Mouse (Mus musculus): ENCODE data around the gene Rab25.
A peak's percentile ranks its signal among the peaks of the same experiment; 100 is the strongest.

DNA sequence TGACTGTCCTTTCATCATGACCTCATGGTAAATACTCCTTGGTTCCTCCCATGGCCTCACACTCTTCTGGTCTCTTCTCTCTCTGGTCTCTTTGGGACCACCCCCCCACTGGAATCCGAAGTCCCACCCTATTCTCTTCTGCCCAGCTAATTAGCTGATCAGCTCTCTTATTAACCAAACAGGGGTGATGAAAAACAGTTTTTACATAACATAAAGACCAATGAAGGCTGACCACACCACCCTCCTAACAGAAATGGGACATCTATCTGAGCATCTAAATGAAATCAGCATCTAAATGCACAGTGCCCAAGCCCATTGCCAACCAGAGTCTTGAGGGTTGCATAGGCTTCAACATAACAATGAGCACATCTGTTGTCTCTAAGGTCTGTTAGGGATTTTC, 23.8 kb upstream of the Rab25 start:
- TF ChIP-seq POLR2A (IDR thresholded peaks at IDR 0.05; ENCODE audit: insufficient read depth, low read length): no peak
- peak; percentile 93; the same call in 1 of the 2 replicates for TF ChIP-seq EP300 (IDR thresholded peaks at IDR 0.05; ENCODE audit: insufficient read depth, low read depth, low read length)

Measured in ES-Bruce4 (cell line).